Mouse (Mus musculus) yolk sac, embryonic 10.5 days (tissue): ENCODE results near the gene Nufip1.
A peak's percentile ranks its signal among the peaks of the same experiment; 100 is the strongest.
"Not testable (repeated sequence)": the region's sequence is repeated elsewhere in the genome, so short reads cannot be mapped to it uniquely, and the experiment has no call there.

ENCODE experiments used
- DNase-seq: peaks from one replicate; pipeline ENCODE4 v3.0.0-alpha.2; 2017; ENCODE audit warnings: low spot score

The Nufip1 gene

GRCm38 (mm10) chr14:76145248-76145647 is 34.6 kb downstream of the Nufip1 start:
- DNase-seq = no peak

- DNase-seq = no peak
These were observed 35.2 kb downstream of the Nufip1 start for GRCm38 (mm10) chr14:76145868-76146267.

GRCm38 (mm10) chr14:76147061-76147460 is 36.4 kb downstream of the Nufip1 start:
- no peak for DNase-seq

GRCm38 (mm10) chr14:76148294-76148693 is 37.6 kb downstream of the Nufip1 start:
- DNase-seq = no peak

- DNase-seq = peak; percentile 78
These were observed 39.0 kb downstream of the Nufip1 start for GRCm38 (mm10) chr14:76149531-76150179.

- no peak for DNase-seq
These were observed 39.8 kb downstream of the Nufip1 start for GRCm38 (mm10) chr14:76150499-76150898.

- no peak for DNase-seq
These were observed 40.3 kb downstream of the Nufip1 start for GRCm38 (mm10) chr14:76151011-76151410.

GRCm38 (mm10) chr14:76151820-76152161 is 41.1 kb downstream of the Nufip1 start:
- DNase-seq = no peak

- peak; percentile 95 for DNase-seq
These were observed 41.7 kb downstream of the Nufip1 start for GRCm38 (mm10) chr14:76152162-76153002.

GRCm38 (mm10) chr14:76153003-76153675 is 42.4 kb downstream of the Nufip1 start:
- peak; percentile 30 for DNase-seq

- DNase-seq = no peak
These were observed 43.1 kb downstream of the Nufip1 start for GRCm38 (mm10) chr14:76153828-76154227.

- no peak for DNase-seq
These were observed 47.6 kb downstream of the Nufip1 start for GRCm38 (mm10) chr14:76158192-76158785.

- DNase-seq = not testable (repeated sequence)
These were observed 49.9 kb downstream of the Nufip1 start for GRCm38 (mm10) chr14:76160580-76160979.

- DNase-seq = no peak
These were observed 53.5 kb downstream of the Nufip1 start for GRCm38 (mm10) chr14:76164236-76164635.

GRCm38 (mm10) chr14:76164904-76165755 is 54.4 kb downstream of the Nufip1 start:
- DNase-seq = no peak

GRCm38 (mm10) chr14:76169876-76170466 is 59.3 kb downstream of the Nufip1 start:
- DNase-seq = no peak

- no peak for DNase-seq
These were observed 60.6 kb downstream of the Nufip1 start for GRCm38 (mm10) chr14:76171285-76171684.

GRCm38 (mm10) chr14:76174328-76174727 is 63.6 kb downstream of the Nufip1 start:
- no peak for DNase-seq

- DNase-seq = no peak
These were observed 65.1 kb downstream of the Nufip1 start for GRCm38 (mm10) chr14:76175808-76176207.

- DNase-seq = no peak
These were observed 66.5 kb downstream of the Nufip1 start for GRCm38 (mm10) chr14:76177230-76177629.

- DNase-seq = no peak
These were observed 67.8 kb downstream of the Nufip1 start for GRCm38 (mm10) chr14:76178447-76178846.
